Comparison of ENCODE assay signal across 9 mouse cellular contexts in genomic region chr17:25285033-25285432, GRCm38 (mm10). TPM values are rescaled to one million over a fixed set of nuclear protein-coding genes. Genes with fewer than 3 reads are reported as not detected.
DNase-seq lines count a peak whose midpoint lies in the region; ATAC-seq and TF ChIP-seq lines count a peak whose summit lies in the region.
"Had no signal": no experiment of that assay in that cellular context is flagged by ENCODE, and none has a peak within 500 bp of the region (broad histone marks: within the 10 kb centered on the region; RNA-seq: fewer than 3 reads in every experiment).

No protein-coding gene starts in this region.

- peak; percentile 88 for TF ChIP-seq RAD21 in MEL (IDR thresholded peaks at IDR 0.05; ENCODE audit: low read depth, low read length)

- 17% methylated on average over 3 of the region's 3 CpGs for WGBS in forebrain, embryonic 14.5 days
- WGBS in forebrain, embryonic 16.5 days: 23% methylated on average over 3 of the region's 3 CpGs

- no peak overlapping the region for H3K4me3 ChIP-seq in forebrain, embryonic 14.5 days (ENCODE audit: low read depth, low read length)
- H3K4me3 ChIP-seq in forebrain, embryonic 16.5 days (replicated peaks; ENCODE audit: low read length): no peak overlapping the region
- no peak overlapping the region for H3K4me3 ChIP-seq in MEL (ENCODE audit: control insufficient read depth in 1 of 2, insufficient read depth in 1 of 2, low read depth in 2 of 2, low read length in 2 of 2)
- H3K4me3 ChIP-seq: limb, embryonic 12.5 days had no signal

- no peak overlapping the region for H3K4me2 ChIP-seq in forebrain, embryonic 14.5 days (ENCODE audit: low read length)
- H3K4me2 ChIP-seq in forebrain, embryonic 16.5 days (ENCODE audit: low read length): no peak overlapping the region
- H3K4me2 ChIP-seq: limb, embryonic 12.5 days had no signal

- H3K36me3 ChIP-seq in forebrain, embryonic 14.5 days (ENCODE audit: control insufficient read depth, insufficient read depth, low read length): no peaks in the 10 kb centered on the region
- H3K36me3 ChIP-seq in forebrain, embryonic 16.5 days (ENCODE audit: control insufficient read depth, insufficient read depth): no peaks in the 10 kb centered on the region
- peaks cover 0 to 3% of the 10 kb centered on the region in 2 experiments; a peak in 1 of 4 replicates for H3K36me3 ChIP-seq in MEL (ENCODE audit: control insufficient read depth in 1 of 2, insufficient read depth in 2 of 2, low read length in 2 of 2)
- H3K36me3 ChIP-seq: limb, embryonic 12.5 days had no signal

- peak; percentile 84 to 99 (median 97) for TF ChIP-seq CTCF in MEL (IDR thresholded peaks at IDR 0.05 in 2 of 3, conservative IDR thresholded peaks at IDR 0.05 in 1 of 3; ENCODE audit: control insufficient read depth in 1 of 3, insufficient read depth in 1 of 3, low read depth in 2 of 3, low read length in 3 of 3, poor library complexity in 1 of 3, severe bottlenecking in 1 of 3)

- no peak for TF ChIP-seq EP300 in MEL (IDR thresholded peaks at IDR 0.05; ENCODE audit: low read depth in 1 of 2, low read length in 2 of 2)

- intact Hi-C loops in gastrocnemius, postnatal 14 days (cut with DNase I; ENCODE audit: low total_unique reads): loop anchor here (10.0 kb wide), 1 partner anchor 160 kb away; the partner anchor contains the start of gene Ptx4

- H3K27me3 ChIP-seq in forebrain, embryonic 14.5 days (replicated peaks; ENCODE audit: control insufficient read depth, insufficient read depth, low read length): no peaks in the 10 kb centered on the region
- no peaks in the 10 kb centered on the region for H3K27me3 ChIP-seq in forebrain, embryonic 16.5 days (replicated peaks; ENCODE audit: control insufficient read depth, insufficient read depth, low read length)
- no peaks in the 10 kb centered on the region for H3K27me3 ChIP-seq in MEL (ENCODE audit: control insufficient read depth in 1 of 2, insufficient read depth in 2 of 2, low read length in 2 of 2)

- no peaks in the 10 kb centered on the region for H3K9me3 ChIP-seq in forebrain, embryonic 14.5 days (replicated peaks; ENCODE audit: control insufficient read depth, low read length)
- H3K9me3 ChIP-seq in forebrain, embryonic 16.5 days (ENCODE audit: control insufficient read depth, low read length): 0 out of 2 replicates have a peak, but pooled peaks cover 4% of the 10 kb centered on the region
- H3K9me3 ChIP-seq in MEL (replicated peaks; ENCODE audit: insufficient read depth, low read length): no peaks in the 10 kb centered on the region

- no peak overlapping the region for H3K9ac ChIP-seq in forebrain, embryonic 14.5 days (ENCODE audit: low read length)
- H3K9ac ChIP-seq in forebrain, embryonic 16.5 days (replicated peaks; ENCODE audit: low read depth, low read length): no peak overlapping the region
- H3K9ac ChIP-seq in MEL (ENCODE audit: control insufficient read depth, low read depth, low read length, poor library complexity, severe bottlenecking): no peak overlapping the region
- H3K9ac ChIP-seq: limb, embryonic 12.5 days had no signal

- H3K27ac ChIP-seq in forebrain, embryonic 14.5 days (ENCODE audit: low read depth, low read length): no peak overlapping the region
- no peak overlapping the region for H3K27ac ChIP-seq in forebrain, embryonic 16.5 days (ENCODE audit: low read length)
- H3K27ac ChIP-seq in MEL (ENCODE audit: control insufficient read depth, low read depth, low read length): no peak overlapping the region
- H3K27ac ChIP-seq: limb, embryonic 12.5 days had no signal

- DNase-seq in forebrain, embryonic 14.5 days (ENCODE audit: low spot score): peak; percentile 82
- peak; percentile 86 for DNase-seq in MEL (ENCODE audit: low read depth, low spot score)
- peak; percentile 80 for DNase-seq in cerebellum, adult 11-12 months
- peak; percentile 65 for DNase-seq in gastrocnemius, postnatal 14 days
- peak; percentile 75 to 80 for DNase-seq in kidney, postnatal 4 days
- peak; percentile 83 for DNase-seq in lung, postnatal 10 days
- DNase-seq in skeletal muscle tissue, adult 2 months (ENCODE audit: low read depth, low spot score): peak; percentile 53

- H3K79me2 ChIP-seq in MEL (ENCODE audit: control insufficient read depth, insufficient read depth, low read length, poor library complexity): no peaks in the 10 kb centered on the region

- no peaks in the 10 kb centered on the region for H3K4me1 ChIP-seq in forebrain, embryonic 14.5 days (ENCODE audit: control insufficient read depth, insufficient read depth, low read length)
- no peaks in the 10 kb centered on the region for H3K4me1 ChIP-seq in forebrain, embryonic 16.5 days (replicated peaks; ENCODE audit: control insufficient read depth, insufficient read depth, low read length)
- H3K4me1 ChIP-seq in MEL (ENCODE audit: control insufficient read depth in 1 of 2, insufficient read depth in 2 of 2, low read length in 2 of 2): peaks cover 2 to 12% of the 10 kb centered on the region in 2 experiments; a peak in 1 of 4 replicates
- H3K4me1 ChIP-seq: limb, embryonic 12.5 days had no signal

- no peak for TF ChIP-seq POLR2A in MEL (IDR thresholded peaks at IDR 0.05; ENCODE audit: control insufficient read depth in 1 of 2, insufficient read depth in 1 of 2, low read depth in 1 of 2, low read length in 2 of 2, poor library complexity in 1 of 2)

- 0 out of 2 replicates have a peak, but pooled peaks have one; percentile 40 for ATAC-seq in forebrain, embryonic 14.5 days
- no peak for ATAC-seq in forebrain, embryonic 16.5 days

TF ChIP-seq in MEL, 35 proteins besides CTCF, POLR2A, EP300 and RAD21 (continues in another document):
- TF ChIP-seq USF1 (IDR thresholded peaks at IDR 0.05; ENCODE audit: low read depth, low read length) (no peak), KAT2A (conservative IDR thresholded peaks at IDR 0.05; ENCODE audit: low read depth, low read length) (no peak), ZKSCAN1 (IDR thresholded peaks at IDR 0.05; ENCODE audit: low read depth, low read length) (no peak), POLR2AphosphoS2 (IDR thresholded peaks at IDR 0.05; ENCODE audit: low read length) (no peak), ZC3H11A (IDR thresholded peaks at IDR 0.05; ENCODE audit: low read depth, low read length) (peak; percentile 81), MEF2A (IDR thresholded peaks at IDR 0.05; ENCODE audit: extremely low read depth, insufficient replicate concordance, low read depth, low read length, poor library complexity, severe bottlenecking) (no peak), CHD1 (IDR thresholded peaks at IDR 0.05; ENCODE audit: low read depth, low read length) (no peak), SMC3 (IDR thresholded peaks at IDR 0.05; ENCODE audit: low read depth, low read length) (peak; percentile 84), BHLHE40 (IDR thresholded peaks at IDR 0.05; ENCODE audit: borderline replicate concordance, low read depth, low read length) (no peak), TBP (IDR thresholded peaks at IDR 0.05; ENCODE audit: low read depth, low read length) (no peak), E2F4 (IDR thresholded peaks at IDR 0.05; ENCODE audit: borderline replicate concordance, low read depth, low read length) (no peak), JUND (IDR thresholded peaks at IDR 0.05; ENCODE audit: low read depth, low read length) (no peak), MXI1 (IDR thresholded peaks at IDR 0.05; ENCODE audit: low read depth, low read length) (0 out of 2 replicates have a peak, but pooled peaks have one; percentile 19), TAL1 (IDR thresholded peaks at IDR 0.05; ENCODE audit: low read length) (no peak), ZMIZ1 (IDR thresholded peaks at IDR 0.05; ENCODE audit: low read depth, low read length) (no peak), ETS1 (IDR thresholded peaks at IDR 0.05; ENCODE audit: low read depth, low read length) (no peak), SIN3A (IDR thresholded peaks at IDR 0.05; ENCODE audit: low read length) (peak; percentile 57; the same call in 1 of the 2 replicates)

RNA-seq across cellular contexts. Expression of gene Ube2i, which starts 10.6 kb away (rescaled TPM):
- 662 and 671 TPM in 2 replicates for polyA plus RNA-seq in forebrain, embryonic 14.5 days (2014; fragmentation: Nextera tagmentation; extraction: Ambion mirVana)
- 635 and 668 TPM in 2 replicates for polyA plus RNA-seq in forebrain, embryonic 16.5 days (2015; fragmentation: Nextera tagmentation; extraction: Ambion mirVana)
- total RNA-seq in MEL (2012; rRNA removed): 457 and 464 TPM in 2 replicates
- polyA plus RNA-seq in MEL (2012; ENCODE audit: insufficient read depth in 1 of 2, insufficient read length in 2 of 2, low read depth in 1 of 2, low replicate concordance in 2 of 2, missing spikeins in 1 of 2): 100 to 1,000 TPM in 1 of 2 experiments, not detected in 1; 564 TPM
- 10 to 100 TPM; 74.9 to 82.6 TPM for total RNA-seq in gastrocnemius, postnatal 14 days (2021)

RNA-seq across cellular contexts. Expression of gene Prss34, which starts 13.2 kb away (rescaled TPM):
- polyA plus RNA-seq in forebrain, embryonic 14.5 days (2014; fragmentation: Nextera tagmentation; extraction: Ambion mirVana): not detected in 2 replicates
- polyA plus RNA-seq in forebrain, embryonic 16.5 days (2015; fragmentation: Nextera tagmentation; extraction: Ambion mirVana): not detected in 2 replicates
- not detected in 2 replicates for total RNA-seq in MEL (2012; rRNA removed)
- polyA plus RNA-seq in MEL (2012; ENCODE audit: insufficient read depth in 1 of 2, insufficient read length in 2 of 2, low read depth in 1 of 2, low replicate concordance in 2 of 2, missing spikeins in 1 of 2): not detected
- 1 to 10 TPM; 1.8 to 2.7 TPM for total RNA-seq in gastrocnemius, postnatal 14 days (2021)
- polyA plus RNA-seq: limb, embryonic 12.5 days had no signal

RNA-seq across cellular contexts. Expression of gene Prss28, which starts 23.4 kb away (rescaled TPM):
- not detected in 2 replicates for polyA plus RNA-seq in forebrain, embryonic 14.5 days (2014; fragmentation: Nextera tagmentation; extraction: Ambion mirVana)
- not detected in 2 replicates for polyA plus RNA-seq in forebrain, embryonic 16.5 days (2015; fragmentation: Nextera tagmentation; extraction: Ambion mirVana)
- total RNA-seq in MEL (2012; rRNA removed): not detected in 2 replicates
- not detected for polyA plus RNA-seq in MEL (2012; ENCODE audit: insufficient read depth in 1 of 2, insufficient read length in 2 of 2, low read depth in 1 of 2, low replicate concordance in 2 of 2, missing spikeins in 1 of 2)
- not detected for total RNA-seq in gastrocnemius, postnatal 14 days (2021)
- polyA plus RNA-seq: limb, embryonic 12.5 days had no signal

RNA-seq across cellular contexts. Expression of gene Baiap3, which starts 28.9 kb away (rescaled TPM):
- polyA plus RNA-seq in forebrain, embryonic 14.5 days (2014; fragmentation: Nextera tagmentation; extraction: Ambion mirVana): 4.8 and 9.7 TPM in 2 replicates
- 7.9 and 22.5 TPM in 2 replicates for polyA plus RNA-seq in forebrain, embryonic 16.5 days (2015; fragmentation: Nextera tagmentation; extraction: Ambion mirVana)
- 0.08 and 0.13 TPM in 2 replicates for total RNA-seq in MEL (2012; rRNA removed)
- under 1 TPM in 1 of 2 experiments, not detected in 1; 0.14 TPM for polyA plus RNA-seq in MEL (2012; ENCODE audit: insufficient read depth in 1 of 2, insufficient read length in 2 of 2, low read depth in 1 of 2, low replicate concordance in 2 of 2, missing spikeins in 1 of 2)
- under 1 TPM in 1 of 2 experiments, not detected in 1; 0.41 TPM for total RNA-seq in gastrocnemius, postnatal 14 days (2021)

RNA-seq across cellular contexts. Expression of gene Prss29, which starts 33.4 kb away (rescaled TPM):
- polyA plus RNA-seq in forebrain, embryonic 14.5 days (2014; fragmentation: Nextera tagmentation; extraction: Ambion mirVana): not detected in 2 replicates
- polyA plus RNA-seq in forebrain, embryonic 16.5 days (2015; fragmentation: Nextera tagmentation; extraction: Ambion mirVana): not detected in 2 replicates
- total RNA-seq in MEL (2012; rRNA removed): not detected in 2 replicates
- polyA plus RNA-seq in MEL (2012; ENCODE audit: insufficient read depth in 1 of 2, insufficient read length in 2 of 2, low read depth in 1 of 2, low replicate concordance in 2 of 2, missing spikeins in 1 of 2): not detected
- not detected for total RNA-seq in gastrocnemius, postnatal 14 days (2021)
- polyA plus RNA-seq: limb, embryonic 12.5 days had no signal
